Mouse (Mus musculus) cortical plate, adult 2 months (tissue): Measurements from ENCODE around the gene Mia.

Experiments used
- CTCF ChIP-seq: fragments of 200-500 bp; IDR thresholded peaks from 2 replicates; pipeline ENCODE4 v1.5.1; 2011; ENCODE audit warnings: mild to moderate bottlenecking, control low read depth, low read length; ENCODE audit not compliant: insufficient read depth; ENCODE audit errors: extremely low read depth
- POLR2A ChIP-seq: fragments of 200-500 bp; IDR thresholded peaks from 2 replicates; pipeline ENCODE4 v1.6.1; 2011; ENCODE audit warnings: mild to moderate bottlenecking, low read length, control low read depth; ENCODE audit not compliant: insufficient read depth; ENCODE audit errors: extremely low read depth

DNA sequence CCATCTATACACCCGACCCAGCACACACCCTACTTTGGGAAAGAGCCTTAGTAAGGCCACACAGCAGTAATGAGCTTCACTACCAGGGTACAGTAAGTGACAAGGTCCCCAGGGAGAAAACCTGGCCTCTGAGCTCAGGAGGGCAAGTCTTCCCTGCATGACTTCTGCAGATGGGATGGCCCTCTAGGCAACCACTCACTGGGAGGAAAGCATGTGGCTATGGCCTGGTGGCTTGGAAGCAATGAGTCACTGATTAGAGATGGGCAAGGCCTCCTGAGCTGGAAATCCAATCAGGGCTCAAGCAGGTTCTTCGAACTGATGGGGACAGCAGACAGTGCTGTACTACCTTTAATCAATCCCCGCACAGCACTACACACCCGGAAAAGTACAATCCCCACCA lies 19.2 kb downstream of the Mia start:
- TF ChIP-seq POLR2A (no peak), CTCF (no peak)
